Mouse (Mus musculus): ENCODE data around the gene Srp54c. TPM values are rescaled to one million over a fixed set of nuclear protein-coding genes. Genes with fewer than 3 reads are reported as not detected.
"Not testable (repeated sequence)": the region's sequence is repeated elsewhere in the genome, so short reads cannot be mapped to it uniquely, and the experiment has no call there.

Srp54c gene
- total RNA-seq (2012; rRNA removed) = 47.7 and 53.5 TPM in 2 replicates
- 104 and 107 TPM in 2 replicates for total RNA-seq (2014; rRNA removed)
- polyA plus RNA-seq (2012; ENCODE audit: insufficient read length, low read depth) = 90.0 and 93.2 TPM in 2 replicates

DNA sequence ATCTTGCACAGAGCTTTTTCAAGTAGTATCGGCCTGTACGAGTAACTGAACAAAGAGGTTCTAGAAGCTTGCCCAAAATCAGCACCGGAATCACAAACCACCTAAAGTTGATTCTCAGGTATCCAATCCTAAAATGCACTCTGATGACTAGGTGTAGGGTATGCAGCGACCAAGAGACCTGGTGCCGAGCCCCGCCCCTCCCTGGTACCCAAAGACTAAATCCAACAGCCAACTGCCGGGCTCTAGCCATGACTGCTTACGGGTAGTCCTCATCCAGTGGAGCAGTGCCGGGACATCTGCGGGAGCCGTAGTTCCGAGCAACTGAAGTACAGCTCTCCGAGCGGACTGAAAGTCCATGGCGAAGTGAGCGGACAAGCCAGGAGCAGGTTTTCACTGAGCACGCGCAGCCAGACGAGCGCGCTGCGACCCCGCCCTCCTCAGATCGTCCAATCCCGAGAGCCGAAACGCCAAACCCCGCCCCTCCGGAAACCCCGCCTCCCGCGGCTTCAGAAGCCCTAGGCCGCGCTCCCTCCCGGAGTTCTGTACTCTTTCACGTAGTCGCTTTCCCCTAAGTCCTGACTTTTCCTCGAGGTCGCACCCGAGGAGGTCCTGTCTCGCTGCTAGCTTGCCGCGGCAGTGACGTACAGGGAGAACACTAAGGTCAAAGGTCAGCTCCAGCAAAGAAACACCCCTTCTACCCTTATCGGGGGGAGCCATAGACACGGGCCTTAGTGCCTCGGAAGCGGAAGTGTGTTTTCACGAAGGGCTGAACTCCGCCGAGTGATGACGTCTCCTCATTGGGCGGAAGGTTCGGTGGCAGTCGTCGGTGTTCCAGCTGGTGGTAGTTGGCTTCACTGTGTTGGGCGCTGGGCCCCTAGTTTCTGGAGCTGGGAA is at the start of gene Srp54c:
Gene Srp54c (plus strand): TSS at position 543 of the 894 bp plus-strand sequence.
- H3K4me1 ChIP-seq (ENCODE audit: control insufficient read depth in 1 of 2, insufficient read depth in 2 of 2); H3K9me3 ChIP-seq (replicated peaks; ENCODE audit: low read length); H3K27me3 ChIP-seq (replicated peaks); in situ Hi-C loops (cut with MboI; ENCODE audit: low pct_ligation_motif_present, low pct_unique_long_range_greater_than_20kb, low sequenced_read_pairs); H3K4me2 ChIP-seq (ENCODE audit: insufficient read depth, low read depth, poor library complexity, severe bottlenecking); H3K79me2 ChIP-seq (replicated peaks; ENCODE audit: control insufficient read depth, extremely low read depth, insufficient read depth, poor library complexity, severe bottlenecking); DNase-seq (ENCODE audit: extremely low read depth); dilution Hi-C loops (cut with MboI; ENCODE audit: extremely low pct_ligation_motif_present, extremely low pct_unique_long_range_greater_than_20kb, low sequenced_read_pairs); H3K36me3 ChIP-seq (replicated peaks in 1 of 2; ENCODE audit: control insufficient read depth in 1 of 2, insufficient read depth in 1 of 2, low read length in 1 of 2): not testable (repeated sequence)
- peak within 1 kb of the TSS; percentile 51 to 68 (median 58) for H3K4me3 ChIP-seq (replicated peaks in 1 of 3; ENCODE audit: low read depth in 2 of 3, low read length in 2 of 3, poor library complexity in 1 of 3)
- H3K9ac ChIP-seq (ENCODE audit: insufficient read depth, low read depth) = peak within 1 kb of the TSS; percentile 58; the same call in 1 of the 2 replicates
- H3K27ac ChIP-seq (ENCODE audit: insufficient read depth, low read depth) = peak within 1 kb of the TSS; percentile 54

DNA sequence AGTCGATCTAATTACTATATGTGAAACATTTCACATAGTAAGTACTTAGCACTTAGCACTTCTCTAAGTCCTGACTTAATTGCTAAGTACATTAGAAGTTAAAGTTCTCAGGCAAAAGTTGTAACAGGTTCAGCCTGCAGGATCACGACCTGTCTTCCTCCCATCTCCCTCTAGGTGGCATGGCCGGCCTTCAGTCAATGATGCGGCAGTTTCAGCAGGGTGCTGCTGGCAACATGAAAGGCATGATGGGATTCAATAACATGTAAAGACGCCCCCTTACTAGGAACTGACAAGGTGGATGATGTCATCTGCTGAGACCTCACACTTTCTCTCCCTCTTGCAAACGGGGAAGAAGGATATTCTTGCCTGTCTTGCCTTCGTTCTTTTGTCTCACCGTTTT is 42.3 kb upstream of the Srp54c start:
- H3K9ac ChIP-seq (ENCODE audit: insufficient read depth, low read depth); H3K79me2 ChIP-seq (replicated peaks; ENCODE audit: control insufficient read depth, extremely low read depth, insufficient read depth, poor library complexity, severe bottlenecking); H3K27ac ChIP-seq (ENCODE audit: insufficient read depth, low read depth); H3K27me3 ChIP-seq (replicated peaks); H3K4me2 ChIP-seq (ENCODE audit: insufficient read depth, low read depth, poor library complexity, severe bottlenecking); H3K9me3 ChIP-seq (replicated peaks; ENCODE audit: low read length); H3K36me3 ChIP-seq (replicated peaks in 1 of 2; ENCODE audit: control insufficient read depth in 1 of 2, insufficient read depth in 1 of 2, low read length in 1 of 2); dilution Hi-C loops (cut with MboI; ENCODE audit: extremely low pct_ligation_motif_present, extremely low pct_unique_long_range_greater_than_20kb, low sequenced_read_pairs); H3K4me1 ChIP-seq (ENCODE audit: control insufficient read depth in 1 of 2, insufficient read depth in 2 of 2); DNase-seq (ENCODE audit: extremely low read depth); H3K4me3 ChIP-seq (replicated peaks in 1 of 3; ENCODE audit: low read depth in 2 of 3, low read length in 2 of 3, poor library complexity in 1 of 3); in situ Hi-C loops (cut with MboI; ENCODE audit: low pct_ligation_motif_present, low pct_unique_long_range_greater_than_20kb, low sequenced_read_pairs): not testable (repeated sequence)

DNA sequence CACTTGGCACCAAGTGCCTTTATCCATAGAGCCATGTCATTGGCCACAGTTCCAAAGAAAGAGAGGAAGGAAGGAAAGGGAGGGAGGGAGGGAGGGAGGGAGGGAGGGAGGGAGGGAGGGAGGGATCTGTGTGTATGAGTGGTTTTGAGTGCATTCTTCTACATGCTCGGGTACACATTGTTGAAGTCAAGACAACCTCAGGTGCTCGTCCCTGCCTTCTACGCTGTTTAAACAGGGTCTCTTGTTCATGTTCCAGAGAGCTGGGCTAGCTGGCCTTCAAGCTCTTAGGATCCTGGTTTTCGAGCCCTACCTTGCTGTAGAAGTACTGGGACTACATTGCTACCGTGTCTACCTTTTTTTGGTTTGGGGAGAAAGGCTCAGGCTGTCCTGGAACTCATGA is 40.8 kb upstream of the Srp54c start:
- H3K4me2 ChIP-seq (ENCODE audit: insufficient read depth, low read depth, poor library complexity, severe bottlenecking); H3K27me3 ChIP-seq (replicated peaks); dilution Hi-C loops (cut with MboI; ENCODE audit: extremely low pct_ligation_motif_present, extremely low pct_unique_long_range_greater_than_20kb, low sequenced_read_pairs); in situ Hi-C loops (cut with MboI; ENCODE audit: low pct_ligation_motif_present, low pct_unique_long_range_greater_than_20kb, low sequenced_read_pairs); H3K4me1 ChIP-seq (ENCODE audit: control insufficient read depth in 1 of 2, insufficient read depth in 2 of 2); H3K9ac ChIP-seq (ENCODE audit: insufficient read depth, low read depth); H3K36me3 ChIP-seq (replicated peaks in 1 of 2; ENCODE audit: control insufficient read depth in 1 of 2, insufficient read depth in 1 of 2, low read length in 1 of 2); H3K9me3 ChIP-seq (replicated peaks; ENCODE audit: low read length); DNase-seq (ENCODE audit: extremely low read depth); H3K4me3 ChIP-seq (replicated peaks in 1 of 3; ENCODE audit: low read depth in 2 of 3, low read length in 2 of 3, poor library complexity in 1 of 3); H3K27ac ChIP-seq (ENCODE audit: insufficient read depth, low read depth); H3K79me2 ChIP-seq (replicated peaks; ENCODE audit: control insufficient read depth, extremely low read depth, insufficient read depth, poor library complexity, severe bottlenecking): not testable (repeated sequence)

DNA sequence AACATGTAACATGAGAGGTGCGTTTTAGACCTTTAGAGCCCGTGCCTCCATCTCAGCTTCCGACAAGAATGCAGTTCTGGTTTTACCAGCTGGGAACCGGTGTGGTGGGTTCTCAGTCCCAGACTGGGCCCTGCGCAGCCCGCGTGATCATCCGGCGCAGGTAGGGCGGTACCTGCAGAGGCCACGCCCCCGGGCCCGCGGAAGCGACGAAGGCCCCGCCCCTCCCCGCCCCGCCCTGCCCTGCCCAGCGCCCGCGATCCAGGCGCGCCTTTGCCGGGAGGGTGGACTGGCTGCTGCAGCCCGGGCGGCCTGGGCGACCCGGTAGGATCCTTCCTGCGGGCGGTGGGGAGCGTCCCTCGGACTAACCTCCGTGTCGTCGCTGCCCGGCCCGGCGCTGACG is 30.7 kb upstream of the Srp54c start, which contains the start of gene 1700047I17Rik2:
Gene 1700047I17Rik2 (plus strand): TSS at position 287 of the 400 bp plus-strand sequence.
- H3K27me3 ChIP-seq (replicated peaks); H3K36me3 ChIP-seq (replicated peaks in 1 of 2; ENCODE audit: control insufficient read depth in 1 of 2, insufficient read depth in 1 of 2, low read length in 1 of 2); H3K79me2 ChIP-seq (replicated peaks; ENCODE audit: control insufficient read depth, extremely low read depth, insufficient read depth, poor library complexity, severe bottlenecking); H3K4me1 ChIP-seq (ENCODE audit: control insufficient read depth in 1 of 2, insufficient read depth in 2 of 2); H3K4me3 ChIP-seq (replicated peaks in 1 of 3; ENCODE audit: low read depth in 2 of 3, low read length in 2 of 3, poor library complexity in 1 of 3); dilution Hi-C loops (cut with MboI; ENCODE audit: extremely low pct_ligation_motif_present, extremely low pct_unique_long_range_greater_than_20kb, low sequenced_read_pairs); H3K9me3 ChIP-seq (replicated peaks; ENCODE audit: low read length); DNase-seq (ENCODE audit: extremely low read depth); H3K9ac ChIP-seq (ENCODE audit: insufficient read depth, low read depth); H3K4me2 ChIP-seq (ENCODE audit: insufficient read depth, low read depth, poor library complexity, severe bottlenecking); in situ Hi-C loops (cut with MboI; ENCODE audit: low pct_ligation_motif_present, low pct_unique_long_range_greater_than_20kb, low sequenced_read_pairs); H3K27ac ChIP-seq (ENCODE audit: insufficient read depth, low read depth): not testable (repeated sequence)

DNA sequence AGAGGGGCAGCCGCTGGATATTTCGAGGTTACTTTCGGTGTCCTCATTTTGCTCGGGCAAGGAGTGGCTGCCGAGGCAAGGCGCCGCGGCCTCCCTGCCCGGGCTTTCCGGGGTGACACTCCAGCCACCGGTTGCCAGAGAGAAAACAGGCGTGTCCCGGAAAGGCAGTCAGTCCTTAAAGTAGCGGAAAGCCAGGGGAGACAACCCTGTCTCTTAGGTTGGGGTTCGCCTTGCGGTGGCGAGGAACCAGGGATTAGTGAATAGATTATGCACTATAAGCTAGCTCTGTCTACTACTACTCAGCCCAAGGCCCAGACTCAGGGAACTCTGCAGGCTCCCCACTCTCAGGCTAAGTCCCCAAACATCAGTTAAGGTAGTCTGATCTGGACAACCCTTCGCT is 30.2 kb upstream of the Srp54c start:
- H3K4me2 ChIP-seq (ENCODE audit: insufficient read depth, low read depth, poor library complexity, severe bottlenecking); H3K27ac ChIP-seq (ENCODE audit: insufficient read depth, low read depth); H3K9ac ChIP-seq (ENCODE audit: insufficient read depth, low read depth); H3K27me3 ChIP-seq (replicated peaks); dilution Hi-C loops (cut with MboI; ENCODE audit: extremely low pct_ligation_motif_present, extremely low pct_unique_long_range_greater_than_20kb, low sequenced_read_pairs); H3K36me3 ChIP-seq (replicated peaks in 1 of 2; ENCODE audit: control insufficient read depth in 1 of 2, insufficient read depth in 1 of 2, low read length in 1 of 2); H3K9me3 ChIP-seq (replicated peaks; ENCODE audit: low read length); in situ Hi-C loops (cut with MboI; ENCODE audit: low pct_ligation_motif_present, low pct_unique_long_range_greater_than_20kb, low sequenced_read_pairs); H3K4me3 ChIP-seq (replicated peaks in 1 of 3; ENCODE audit: low read depth in 2 of 3, low read length in 2 of 3, poor library complexity in 1 of 3); DNase-seq (ENCODE audit: extremely low read depth); H3K79me2 ChIP-seq (replicated peaks; ENCODE audit: control insufficient read depth, extremely low read depth, insufficient read depth, poor library complexity, severe bottlenecking); H3K4me1 ChIP-seq (ENCODE audit: control insufficient read depth in 1 of 2, insufficient read depth in 2 of 2): not testable (repeated sequence)

DNA sequence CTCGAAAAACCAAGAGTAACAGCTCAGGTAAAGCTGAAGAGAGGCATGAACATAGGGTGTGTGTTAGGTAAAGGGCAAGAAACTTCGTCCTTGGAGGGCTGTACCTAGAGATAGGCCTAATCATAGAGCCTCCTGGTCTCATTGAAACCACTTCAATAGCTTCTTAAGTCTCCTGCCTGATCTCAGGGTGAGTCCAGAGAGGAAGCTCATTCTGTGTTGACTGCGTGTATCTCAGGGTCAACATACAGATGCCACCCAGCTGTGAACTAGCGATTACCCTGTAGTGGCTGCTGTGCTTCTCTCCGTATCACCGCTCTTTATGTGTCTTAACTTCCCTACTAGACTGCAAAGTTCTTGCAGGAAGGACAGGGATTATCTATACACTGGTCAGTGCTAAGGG is 17.0 kb upstream of the Srp54c start:
- H3K9ac ChIP-seq (ENCODE audit: insufficient read depth, low read depth); H3K36me3 ChIP-seq (replicated peaks in 1 of 2; ENCODE audit: control insufficient read depth in 1 of 2, insufficient read depth in 1 of 2, low read length in 1 of 2); H3K79me2 ChIP-seq (replicated peaks; ENCODE audit: control insufficient read depth, extremely low read depth, insufficient read depth, poor library complexity, severe bottlenecking); in situ Hi-C loops (cut with MboI; ENCODE audit: low pct_ligation_motif_present, low pct_unique_long_range_greater_than_20kb, low sequenced_read_pairs); H3K27ac ChIP-seq (ENCODE audit: insufficient read depth, low read depth); H3K4me3 ChIP-seq (replicated peaks in 1 of 3; ENCODE audit: low read depth in 2 of 3, low read length in 2 of 3, poor library complexity in 1 of 3); H3K4me1 ChIP-seq (ENCODE audit: control insufficient read depth in 1 of 2, insufficient read depth in 2 of 2); H3K27me3 ChIP-seq (replicated peaks); H3K9me3 ChIP-seq (replicated peaks; ENCODE audit: low read length); dilution Hi-C loops (cut with MboI; ENCODE audit: extremely low pct_ligation_motif_present, extremely low pct_unique_long_range_greater_than_20kb, low sequenced_read_pairs); DNase-seq (ENCODE audit: extremely low read depth); H3K4me2 ChIP-seq (ENCODE audit: insufficient read depth, low read depth, poor library complexity, severe bottlenecking): not testable (repeated sequence)

Measured in CH12.LX (cell line).